Mouse (Mus musculus) MEL (cell line): Measurements from ENCODE around the gene Rln3. TPM values are rescaled to one million over a fixed set of nuclear protein-coding genes. Genes with fewer than 3 reads are reported as not detected.

ENCODE experiments used
- DNase-seq: peaks from one replicate; pipeline ENCODE4 v3.0.0; 2011; ENCODE audit warnings: low read depth, low spot score
- H3K27ac ChIP-seq: 2 replicates; pipeline ENCODE4 v1.5.1; 2012; ENCODE audit warnings: low read depth, mild to moderate bottlenecking, control low read depth, low read length, moderate library complexity; ENCODE audit not compliant: control insufficient read depth
- H3K27me3 ChIP-seq, 2 experiments: fragments of 150-350 bp in 1 of 2; sonication (generic) in 1 of 2; 2 replicates each; pipeline ENCODE4 v1.6.1; 2012; ENCODE audit warnings: low read length in 2 of 2, mild to moderate bottlenecking in 2 of 2, improper control_type of control experiment in 1 of 2, moderate library complexity in 1 of 2; ENCODE audit not compliant: insufficient read depth in 2 of 2, control insufficient read depth in 1 of 2
- H3K36me3 ChIP-seq, 2 experiments: 2 replicates each; pipeline ENCODE4 v1.6.1; 2012 to 2014; ENCODE audit warnings: low read length in 2 of 2, improper control_type of control experiment in 1 of 2, inconsistent platforms in 1 of 2, mild to moderate bottlenecking in 1 of 2; ENCODE audit not compliant: insufficient read depth in 2 of 2, control insufficient read depth in 1 of 2
- H3K4me1 ChIP-seq, 2 experiments: fragments of 150-350 bp in 1 of 2; sonication (generic) in 1 of 2; 2 replicates each; pipeline ENCODE4 v1.6.1; 2012; ENCODE audit warnings: low read length in 2 of 2, improper control_type of control experiment in 1 of 2, mild to moderate bottlenecking in 1 of 2; ENCODE audit not compliant: insufficient read depth in 2 of 2, control insufficient read depth in 1 of 2
- H3K4me3 ChIP-seq, 2 experiments: fragments of 150-350 bp in 1 of 2; sonication (generic) in 1 of 2; 2 replicates each; pipeline ENCODE4 v1.5.1; 2012; ENCODE audit warnings: low read depth in 2 of 2, low read length in 2 of 2, mild to moderate bottlenecking in 2 of 2, moderate library complexity in 2 of 2, control low read depth in 1 of 2, improper control_type of control experiment in 1 of 2; ENCODE audit not compliant: control insufficient read depth in 1 of 2, insufficient read depth in 1 of 2
- H3K79me2 ChIP-seq: 2 replicates; pipeline ENCODE4 v1.6.1; 2012; ENCODE audit warnings: mild to moderate bottlenecking, low read length, moderate library complexity; ENCODE audit not compliant: control insufficient read depth, poor library complexity, insufficient read depth
- H3K9ac ChIP-seq: 2 replicates; pipeline ENCODE4 v1.6.1; 2012; ENCODE audit warnings: low read depth, mild to moderate bottlenecking, control low read depth, low read length, moderate library complexity; ENCODE audit not compliant: control insufficient read depth, poor library complexity, severe bottlenecking
- H3K9me3 ChIP-seq: fragments of 150-350 bp; sonication (generic); replicated peaks from 2 replicates; pipeline ENCODE4 v1.6.1; 2012; ENCODE audit warnings: mild to moderate bottlenecking, low read length, improper control_type of control experiment, moderate library complexity; ENCODE audit not compliant: insufficient read depth
- BHLHE40 ChIP-seq: IDR thresholded peaks from 2 replicates; pipeline ENCODE4 v1.6.1; 2012; ENCODE audit warnings: low read depth, mild to moderate bottlenecking, inconsistent platforms, low read length, improper control_type of control experiment, borderline replicate concordance
- CHD1 ChIP-seq: IDR thresholded peaks from 2 replicates; pipeline ENCODE4 v1.6.1; 2012; ENCODE audit warnings: low read depth, mild to moderate bottlenecking, inconsistent platforms, low read length, improper control_type of control experiment
- CTCF ChIP-seq, 3 experiments: IDR thresholded peaks in 2 of 3; conservative IDR thresholded peaks in 1 of 3; 2 replicates each; pipeline ENCODE4 v1.5.1; 2011 to 2012; ENCODE audit warnings: low read length in 3 of 3, low read depth in 2 of 3, mild to moderate bottlenecking in 2 of 3, improper control_type of control experiment in 1 of 3, inconsistent platforms in 1 of 3, mixed read lengths in 1 of 3, moderate library complexity in 1 of 3; ENCODE audit not compliant: control insufficient read depth in 1 of 3, insufficient read depth in 1 of 3, poor library complexity in 1 of 3, severe bottlenecking in 1 of 3
- E2F4 ChIP-seq: IDR thresholded peaks from 2 replicates; pipeline ENCODE4 v1.6.1; 2011; ENCODE audit warnings: low read depth, low read length, improper control_type of control experiment, borderline replicate concordance
- ELF1 ChIP-seq: IDR thresholded peaks from 2 replicates; pipeline ENCODE4 v1.6.1; 2014; ENCODE audit warnings: low read depth, mild to moderate bottlenecking, inconsistent platforms, low read length, improper control_type of control experiment, moderate library complexity
- EP300 ChIP-seq, 2 experiments: IDR thresholded peaks; 2 replicates each; pipeline ENCODE4 v1.6.1; 2011; ENCODE audit warnings: improper control_type of control experiment in 2 of 2, low read length in 2 of 2, low read depth in 1 of 2, mild to moderate bottlenecking in 1 of 2
- ETS1 ChIP-seq: IDR thresholded peaks from 2 replicates; pipeline ENCODE4 v1.6.1; 2012; ENCODE audit warnings: low read depth, mild to moderate bottlenecking, inconsistent platforms, low read length, improper control_type of control experiment, moderate library complexity
- HCFC1 ChIP-seq: IDR thresholded peaks from 2 replicates; pipeline ENCODE4 v1.6.1; 2012; ENCODE audit warnings: low read depth, mild to moderate bottlenecking, inconsistent platforms, low read length, improper control_type of control experiment, moderate library complexity
- MAZ ChIP-seq: IDR thresholded peaks from 2 replicates; pipeline ENCODE4 v1.6.1; 2012; ENCODE audit warnings: low read depth, mild to moderate bottlenecking, inconsistent platforms, low read length, improper control_type of control experiment
- MXI1 ChIP-seq: IDR thresholded peaks from 2 replicates; pipeline ENCODE4 v1.6.1; 2011; ENCODE audit warnings: mild to moderate bottlenecking, low read depth, low read length, improper control_type of control experiment
- NELFE ChIP-seq: IDR thresholded peaks from 2 replicates; pipeline ENCODE4 v1.6.1; 2011; ENCODE audit warnings: low read depth, low read length, improper control_type of control experiment
- POLR2A ChIP-seq, 2 experiments: IDR thresholded peaks; 2 replicates each; pipeline ENCODE4 v1.6.1; 2011 to 2012; ENCODE audit warnings: low read length in 2 of 2, mild to moderate bottlenecking in 2 of 2, control low read depth in 1 of 2, improper control_type of control experiment in 1 of 2, low read depth in 1 of 2, moderate library complexity in 1 of 2; ENCODE audit not compliant: control insufficient read depth in 1 of 2, insufficient read depth in 1 of 2, poor library complexity in 1 of 2
- RCOR1 ChIP-seq: IDR thresholded peaks from 2 replicates; pipeline ENCODE4 v1.6.1; 2012; ENCODE audit warnings: low read depth, mild to moderate bottlenecking, inconsistent platforms, low read length, improper control_type of control experiment
- SIN3A ChIP-seq: IDR thresholded peaks from 2 replicates; pipeline ENCODE4 v1.6.1; 2012; ENCODE audit warnings: low read length, improper control_type of control experiment, inconsistent platforms
- TAL1 ChIP-seq: IDR thresholded peaks from 2 replicates; pipeline ENCODE4 v1.6.1; 2012; ENCODE audit warnings: mild to moderate bottlenecking, inconsistent platforms, low read length, moderate library complexity, mixed read lengths
- TBP ChIP-seq: IDR thresholded peaks from 2 replicates; pipeline ENCODE4 v1.8.0; 2011; ENCODE audit warnings: low read depth, low read length, improper control_type of control experiment
- UBTF ChIP-seq: IDR thresholded peaks from 2 replicates; pipeline ENCODE4 v1.6.1; 2012; ENCODE audit warnings: low read depth, mild to moderate bottlenecking, inconsistent platforms, low read length, improper control_type of control experiment, moderate library complexity, borderline replicate concordance; ENCODE audit not compliant: insufficient read depth
- ZKSCAN1 ChIP-seq: IDR thresholded peaks from 2 replicates; pipeline ENCODE4 v1.6.1; 2012; ENCODE audit warnings: low read depth, mild to moderate bottlenecking, inconsistent platforms, low read length, improper control_type of control experiment, moderate library complexity
- ZMIZ1 ChIP-seq: IDR thresholded peaks from 2 replicates; pipeline ENCODE4 v1.6.1; 2012; ENCODE audit warnings: low read depth, mild to moderate bottlenecking, inconsistent platforms, low read length, improper control_type of control experiment, moderate library complexity
- ZNF384 ChIP-seq: IDR thresholded peaks from 2 replicates; pipeline ENCODE4 v1.6.1; 2012; ENCODE audit warnings: low read depth, mild to moderate bottlenecking, inconsistent platforms, low read length, improper control_type of control experiment
- polyA plus RNA-seq, 2 experiments: library from polyadenylated mRNA; stranded (reverse) in 1 of 2; unstranded in 1 of 2; fragments of >175 nt in 1 of 2; fragments of >200 nt in 1 of 2; gene quantifications; 2 replicates each; pipeline versions ENCODE4 v1.2.1 to v1.2.4; 2012; ENCODE audit warnings: low replicate concordance in 2 of 2, low read depth in 1 of 2; ENCODE audit not compliant: insufficient read length in 2 of 2, insufficient read depth in 1 of 2, missing spikeins in 1 of 2
- total RNA-seq: library from RNA; depleted of rRNA; stranded (reverse); fragments of 300-350 nt; gene quantifications from 2 replicates; pipeline ENCODE4 v1.2.3, GENCODE M21; 2012

Gene Rln3
- total and polyA plus RNA-seq, 3 experiments, result not detected

- peaks cover 6 to 26% of the 10 kb centered on the region in 2 experiments for H3K4me1 ChIP-seq
- DNase-seq, result peak; percentile 86
- peaks cover 11% of the 10 kb centered on the region for H3K79me2 ChIP-seq
- H3K27me3 ChIP-seq, result no peaks in the 10 kb centered on the region
- TF ChIP-seq MXI1, result 0 out of 2 replicates have a peak, but pooled peaks have one; percentile 22
- TF ChIP-seq EP300 (IDR thresholded peaks at IDR 0.05; ENCODE audit: low read depth in 1 of 2, low read length in 2 of 2), result peak in 1 of 2 experiments; percentile 67; a peak in 3 of 4 replicates
- TF ChIP-seq ZKSCAN1, result no peak
- TF ChIP-seq ZNF384, result no peak
- TF ChIP-seq E2F4, result no peak
- 0 out of 2 replicates have a peak, but pooled peaks have one; percentile 25 for TF ChIP-seq ELF1
- TF ChIP-seq HCFC1, result peak; percentile 52; the same call in 1 of the 2 replicates
- 0 out of 2 replicates have a peak, but pooled peaks have one; percentile 44 for TF ChIP-seq TBP
- peak; percentile 30; the same call in 1 of the 2 replicates for TF ChIP-seq SIN3A
- TF ChIP-seq POLR2A (IDR thresholded peaks at IDR 0.05; ENCODE audit: control insufficient read depth in 1 of 2, insufficient read depth in 1 of 2, low read depth in 1 of 2, low read length in 2 of 2, poor library complexity in 1 of 2), result peak in 1 of 2 experiments; percentile 56; a peak in 1 of 4 replicates
- peak; percentile 30; the same call in 1 of the 2 replicates for TF ChIP-seq NELFE
- peak; percentile 71; the same call in 1 of the 2 replicates for TF ChIP-seq ETS1
- peaks cover 0 to 28% of the 10 kb centered on the region in 2 experiments; a peak in 2 of 4 replicates for H3K36me3 ChIP-seq
- no peaks in the 10 kb centered on the region for H3K9me3 ChIP-seq
- peak overlapping the region in 1 of 2 experiments; percentile 9; a peak in 2 of 4 replicates for H3K4me3 ChIP-seq
- H3K27ac ChIP-seq, result peak overlapping the region; percentile 93
- H3K9ac ChIP-seq, result peak overlapping the region; percentile 56
These were observed 19.2 kb upstream of the Rln3 start for GRCm38 (mm10) chr8:84063861-84064610.

- Histone ChIP-seq H3K9me3 (no peaks in the 10 kb centered on the region), H3K9ac (no peak overlapping the region), H3K79me2 (peaks cover under 1% of the 10 kb centered on the region; the same call in 1 of the 2 replicates), H3K4me3 (no peak overlapping the region), H3K27me3 (no peaks in the 10 kb centered on the region), H3K27ac (no peak overlapping the region), H3K36me3 (peaks cover 0 to 19% of the 10 kb centered on the region in 2 experiments; a peak in 2 of 4 replicates), H3K4me1 (peaks cover 4 to 18% of the 10 kb centered on the region in 2 experiments)
- TF ChIP-seq ZMIZ1, result no peak
- no peak for TF ChIP-seq RCOR1
- no peak for TF ChIP-seq UBTF
- no peak for TF ChIP-seq TAL1
- no peak for TF ChIP-seq BHLHE40
- no peak for TF ChIP-seq CHD1
- no peak for TF ChIP-seq MAZ
- no peak for TF ChIP-seq HCFC1
- TF ChIP-seq E2F4, result no peak
- TF ChIP-seq POLR2A (IDR thresholded peaks at IDR 0.05; ENCODE audit: control insufficient read depth in 1 of 2, insufficient read depth in 1 of 2, low read depth in 1 of 2, low read length in 2 of 2, poor library complexity in 1 of 2), result no peak
- TF ChIP-seq ELF1, result no peak
- TF ChIP-seq CTCF (IDR thresholded peaks at IDR 0.05 in 2 of 3, conservative IDR thresholded peaks at IDR 0.05 in 1 of 3; ENCODE audit: control insufficient read depth in 1 of 3, insufficient read depth in 1 of 3, low read depth in 2 of 3, low read length in 3 of 3, poor library complexity in 1 of 3, severe bottlenecking in 1 of 3), result no peak
- no peak for DNase-seq
These were observed 15.4 kb upstream of the Rln3 start for GRCm38 (mm10) chr8:84060245-84060644.
